Mouse (Mus musculus): ENCODE data around the gene Rptor.
A peak's percentile ranks its signal among the peaks of the same experiment; 100 is the strongest.

The Rptor gene

DNA sequence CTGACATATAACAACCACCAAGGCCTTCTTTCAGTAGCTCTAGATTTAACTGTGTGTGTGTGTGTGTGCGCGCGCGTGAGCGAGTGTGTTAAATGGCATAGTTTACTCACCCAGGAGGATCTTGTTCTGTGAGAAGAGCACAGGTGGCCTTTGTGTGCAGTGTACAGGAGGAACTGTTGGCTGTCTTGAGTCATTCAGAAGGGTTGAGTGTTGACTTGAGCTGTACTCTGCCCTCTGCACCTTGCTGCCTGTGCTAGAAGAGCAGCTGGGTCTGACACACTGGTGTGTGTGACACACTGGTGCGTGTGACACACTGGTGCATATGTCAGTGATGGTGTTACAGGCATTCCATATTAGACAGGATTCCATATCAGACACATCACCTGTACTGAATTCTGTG, 8.8 kb downstream of the Rptor start:
- no peak for DNase-seq

DNA sequence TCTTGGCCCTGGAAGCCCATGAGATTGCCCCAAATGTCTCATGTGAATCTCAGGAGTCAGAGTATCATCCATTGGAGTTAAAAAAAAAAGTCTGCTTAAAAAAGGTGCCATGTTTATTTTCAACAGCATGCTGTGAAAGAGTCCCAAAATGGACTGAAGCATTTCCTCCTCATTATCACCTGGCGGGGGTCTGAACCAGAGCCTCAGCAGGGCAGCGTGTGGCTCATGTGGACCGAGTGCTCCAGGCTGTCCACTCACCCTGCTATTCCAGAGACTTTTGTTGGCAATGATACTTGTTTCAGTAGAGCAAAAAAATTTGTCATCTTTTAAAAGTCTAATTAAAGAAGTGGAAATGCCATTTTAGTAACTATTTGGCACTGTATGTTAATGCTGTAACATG, 9.5 kb downstream of the Rptor start:
- no peak for DNase-seq

DNA sequence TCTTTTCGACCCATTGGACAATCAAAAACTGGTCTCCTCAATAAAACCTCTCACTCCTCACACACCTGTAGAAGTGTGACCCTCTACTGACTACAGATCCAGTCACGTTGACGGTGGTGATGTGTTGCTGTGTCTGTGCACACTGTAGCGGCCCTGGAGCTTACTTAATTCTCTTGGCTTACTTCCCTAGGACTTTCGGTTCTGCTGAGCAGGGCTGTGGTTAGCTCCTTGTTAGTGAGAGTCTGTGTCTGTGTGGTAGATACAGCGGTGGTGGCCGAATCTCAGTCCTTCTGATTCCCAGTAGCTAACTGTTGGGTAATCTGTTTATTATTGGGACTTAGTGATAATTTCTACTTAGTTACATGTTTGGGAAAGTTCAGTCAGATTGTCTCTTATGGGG, 12.4 kb downstream of the Rptor start:
- no peak for DNase-seq

DNA sequence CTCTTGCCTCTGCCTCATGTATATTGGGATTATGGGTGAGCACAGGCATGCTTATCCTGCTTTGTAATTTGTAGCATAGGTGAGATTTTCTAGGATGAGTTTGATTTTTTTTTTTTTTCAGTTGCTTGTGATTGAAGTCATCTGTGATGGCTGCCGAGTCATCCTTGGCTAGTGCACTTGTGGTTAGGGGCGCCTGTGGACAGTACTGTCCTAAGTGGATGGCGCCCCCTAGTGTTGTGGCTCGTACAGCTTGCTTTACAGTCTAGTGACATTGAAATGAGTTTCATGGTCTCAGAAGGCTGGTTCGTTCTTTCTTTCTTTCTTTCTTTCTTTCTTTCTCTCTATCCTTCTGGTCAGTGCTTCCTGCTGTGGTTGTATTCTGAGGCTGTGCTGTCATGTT, 16.1 kb downstream of the Rptor start:
- peak; percentile 28 for DNase-seq

DNA sequence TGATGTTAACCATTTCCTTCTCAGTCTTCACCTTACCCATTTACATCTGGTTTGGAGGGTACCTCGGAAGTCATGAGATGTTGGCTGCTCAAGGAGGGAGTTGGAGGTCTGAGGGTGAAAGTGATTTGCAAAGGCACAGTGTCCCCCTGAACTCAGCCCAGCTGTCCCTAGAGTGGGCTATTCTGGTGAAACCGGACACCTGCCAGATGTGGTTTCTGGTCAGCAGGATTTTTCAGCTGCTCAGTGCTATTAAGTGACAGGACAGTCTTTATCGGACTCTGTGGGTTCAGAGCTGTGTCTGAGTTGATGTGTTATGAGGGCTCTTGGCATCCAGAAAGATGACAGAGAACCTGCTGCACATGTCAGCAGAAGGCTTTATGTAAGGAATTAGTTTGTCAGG, 18.6 kb downstream of the Rptor start:
- no peak for DNase-seq

DNA sequence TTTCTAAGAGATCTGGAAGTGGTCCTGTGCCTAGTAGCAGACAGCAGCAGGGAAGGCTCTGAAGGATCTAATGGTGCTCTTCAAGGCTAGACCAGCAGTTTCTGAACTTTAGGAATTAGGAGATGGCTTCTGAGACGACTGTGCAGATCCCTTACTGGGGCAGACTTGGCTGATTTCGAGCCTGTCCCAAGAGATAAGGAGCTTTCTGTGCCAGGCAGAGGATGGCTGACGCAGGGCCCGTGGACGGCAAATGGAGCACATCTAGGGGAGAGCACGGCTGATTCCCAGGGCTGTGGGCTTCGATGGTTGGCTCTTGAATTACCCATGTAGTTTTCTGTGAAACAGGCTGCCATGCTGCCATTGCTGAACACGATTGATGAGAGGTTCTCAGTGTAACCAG, 21.1 kb downstream of the Rptor start:
- no peak for DNase-seq

DNA sequence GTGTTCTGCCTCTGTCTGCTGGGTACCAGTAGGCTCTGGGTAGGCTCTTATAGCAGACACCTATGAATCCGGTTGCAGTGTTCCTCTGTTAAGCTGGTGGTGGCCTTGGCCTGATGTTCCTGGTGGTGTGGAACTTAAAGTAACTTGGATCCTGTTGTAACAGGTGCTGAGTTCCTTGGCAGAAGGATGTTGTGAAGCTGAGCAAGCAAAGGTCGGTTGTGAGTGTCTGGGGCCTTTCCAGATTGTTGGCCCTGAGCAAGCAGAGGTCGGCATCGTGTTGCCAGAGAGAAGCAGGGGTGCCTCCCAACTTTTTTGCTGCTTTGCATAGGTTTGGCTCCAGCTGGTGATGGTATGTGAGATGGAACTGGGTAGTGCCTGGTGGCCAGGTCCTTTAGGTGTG, 21.7 kb downstream of the Rptor start:
- no peak for DNase-seq

DNA sequence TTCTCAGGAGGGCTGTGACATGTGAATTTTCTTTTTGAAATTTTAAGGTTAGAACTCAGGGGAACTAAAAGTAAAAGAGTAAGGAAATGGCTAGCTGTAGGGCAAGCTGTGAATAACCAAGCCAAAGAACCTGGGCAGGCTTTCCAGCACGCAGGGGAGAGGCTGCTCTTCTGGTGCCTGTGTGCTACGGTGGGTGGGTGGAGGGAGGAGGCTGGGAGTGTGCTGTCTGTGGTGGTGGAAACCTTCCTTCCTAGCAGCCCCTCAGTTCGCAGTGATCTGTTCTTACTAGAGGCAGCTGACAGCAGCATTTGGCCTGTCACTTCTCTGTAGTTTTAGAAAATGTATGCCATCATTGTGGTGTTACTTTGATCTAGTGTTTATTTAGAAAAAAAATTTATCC, 22.2 kb downstream of the Rptor start:
- DNase-seq, result peak; percentile 34

DNA sequence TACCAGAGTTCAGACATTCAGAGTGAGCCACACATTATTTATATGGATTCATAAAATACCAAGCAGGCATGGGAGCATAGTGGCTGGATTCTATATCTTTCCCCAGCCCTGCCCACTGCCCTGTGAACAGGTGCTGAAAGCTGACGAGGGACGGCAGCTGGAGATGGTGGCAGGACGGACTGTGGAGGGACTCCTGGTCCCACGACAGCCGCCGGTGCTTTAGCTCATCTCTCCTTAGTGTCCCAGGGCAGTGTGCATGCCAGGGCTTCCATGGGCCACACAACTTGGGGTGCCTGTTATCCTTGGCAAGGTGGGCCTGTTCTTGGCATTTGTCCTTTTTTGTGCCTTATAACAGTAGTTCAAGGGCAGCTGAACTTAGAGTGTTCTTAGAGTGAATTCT, 22.8 kb downstream of the Rptor start:
- DNase-seq, result no peak

DNA sequence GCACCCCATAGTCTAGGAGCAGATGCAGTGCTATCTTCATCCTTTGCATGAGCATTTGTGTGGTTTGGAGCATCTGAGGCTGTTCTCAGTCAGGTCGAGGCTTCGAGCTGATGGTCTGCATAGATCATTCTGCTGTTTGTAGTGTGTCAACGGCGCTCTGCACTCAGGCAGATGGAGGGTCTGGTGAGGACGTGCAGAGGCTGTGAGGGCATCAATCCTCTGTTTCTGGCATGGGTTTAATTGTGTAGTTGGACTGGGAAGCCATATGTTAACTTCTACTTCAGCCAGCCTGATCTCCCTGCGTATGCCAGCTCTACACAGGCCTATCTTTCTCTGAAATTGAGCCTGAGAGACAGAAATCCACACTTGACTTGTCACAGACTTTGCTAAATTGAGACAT, 23.2 kb downstream of the Rptor start:
- DNase-seq, result no peak

DNA sequence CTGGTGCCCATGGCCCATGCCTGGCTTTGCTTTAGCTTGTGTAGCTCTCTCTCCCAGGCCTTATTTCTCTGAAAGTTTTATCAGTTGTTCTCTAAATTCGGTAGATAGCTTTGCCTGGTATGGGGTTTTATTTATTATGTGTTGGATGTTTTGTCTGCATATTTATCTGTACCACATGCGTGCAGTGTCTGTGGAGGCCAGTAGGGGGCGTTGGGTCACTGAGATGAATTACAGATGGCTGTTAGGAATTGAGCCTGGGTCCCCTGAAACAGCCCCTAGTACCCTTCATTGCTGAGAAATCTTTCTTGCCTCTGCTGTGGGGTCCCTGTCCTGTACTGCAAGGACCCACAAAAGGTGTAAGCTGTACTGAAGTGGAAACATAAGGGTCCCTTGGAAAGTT, 24.5 kb downstream of the Rptor start:
- DNase-seq, result no peak

DNA sequence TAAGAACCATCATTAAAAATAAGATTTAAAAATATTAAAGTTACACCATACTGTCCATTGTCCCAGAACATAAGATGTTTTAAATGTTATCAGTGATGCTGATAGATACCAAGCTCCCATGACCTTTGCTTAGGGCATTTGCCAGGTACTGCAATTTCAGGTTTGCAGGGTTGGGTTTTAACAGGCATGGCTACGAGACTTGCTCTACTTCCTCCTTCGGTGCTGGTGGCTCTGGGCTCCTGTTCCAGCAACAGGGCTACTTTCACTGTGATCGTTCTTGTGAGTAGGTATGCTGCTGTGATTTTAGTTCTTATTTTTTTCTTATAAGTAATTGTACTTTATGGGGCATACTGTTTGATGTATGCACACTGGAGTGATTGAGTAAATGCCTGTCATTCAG, 26.4 kb downstream of the Rptor start:
- DNase-seq, result no peak

DNA sequence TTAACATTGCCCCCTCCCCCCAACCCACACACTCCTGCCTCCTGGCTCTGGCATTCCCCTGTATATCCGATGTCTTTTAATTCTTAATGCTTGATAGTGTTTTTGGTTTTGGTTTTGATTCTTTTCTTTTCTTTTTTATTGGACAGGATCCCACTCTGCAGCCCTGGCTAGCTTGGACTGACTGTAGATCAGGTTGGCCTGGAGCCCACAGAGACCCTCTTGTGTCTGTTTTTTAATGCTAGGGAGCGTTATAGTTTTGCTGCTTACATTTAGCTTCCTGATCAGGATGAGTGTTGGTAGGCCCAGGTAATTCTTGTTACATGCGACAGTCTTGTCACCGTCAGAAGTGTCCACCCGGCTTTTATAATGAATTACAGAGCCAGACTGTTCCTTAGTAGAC, 27.6 kb downstream of the Rptor start:
- no peak for DNase-seq

DNA sequence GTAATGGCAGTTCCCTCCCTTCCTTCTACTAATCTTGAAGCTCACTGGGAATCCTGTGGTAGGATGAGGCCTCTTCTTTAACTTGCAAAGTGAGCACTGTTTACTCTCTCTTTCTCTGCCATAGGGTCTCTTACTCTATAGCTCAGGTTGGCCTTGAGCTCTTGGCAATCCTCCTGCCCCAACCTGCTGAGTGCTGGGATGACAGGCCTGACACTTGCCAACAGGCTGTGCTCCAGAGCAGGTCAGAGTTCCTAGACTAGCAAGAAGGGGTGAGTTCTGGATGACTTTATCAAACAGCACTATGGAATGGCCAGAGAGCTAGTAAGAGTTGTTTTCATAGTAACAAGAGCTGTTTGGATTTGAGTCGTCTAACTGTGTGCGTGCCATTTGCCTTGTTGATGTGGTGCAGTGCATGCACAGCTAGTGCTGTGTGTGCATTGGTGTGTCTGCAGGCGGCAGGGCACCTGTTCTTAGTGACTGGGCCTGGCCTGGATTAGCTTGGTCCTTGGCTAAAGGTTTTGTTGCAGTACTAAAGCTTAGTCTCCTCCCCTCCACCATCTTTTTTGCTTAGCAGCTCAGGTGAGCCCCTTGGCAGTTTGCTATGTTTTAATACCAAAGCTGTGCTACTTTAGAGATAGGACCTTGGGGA, 28.6 kb downstream of the Rptor start:
- no peak for DNase-seq

DNA sequence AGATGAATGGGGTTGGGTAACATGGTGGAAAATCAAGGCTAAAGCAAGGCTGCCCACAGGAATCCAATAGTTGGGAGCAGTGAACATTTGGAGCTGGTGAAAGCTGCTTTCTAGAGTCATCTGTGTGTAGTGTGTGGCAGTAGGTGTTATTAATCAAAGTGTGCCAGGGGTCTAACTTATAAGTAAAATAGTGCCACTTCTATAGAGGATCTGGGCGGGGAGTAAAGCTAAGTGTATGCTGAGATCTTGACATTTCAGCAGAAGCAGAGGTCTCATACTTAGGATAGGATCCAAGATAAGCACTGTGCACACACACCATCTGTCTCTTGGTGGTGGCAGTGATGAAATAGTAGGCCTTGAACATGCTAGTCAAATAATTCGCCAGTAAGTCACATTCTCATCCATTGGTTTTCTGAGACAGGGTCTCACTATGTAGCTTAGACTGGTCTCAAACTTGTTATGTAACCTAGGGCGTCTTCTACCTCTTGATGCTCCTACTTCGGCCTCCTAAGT, 33.7 kb downstream of the Rptor start:
- no peak for DNase-seq

DNA sequence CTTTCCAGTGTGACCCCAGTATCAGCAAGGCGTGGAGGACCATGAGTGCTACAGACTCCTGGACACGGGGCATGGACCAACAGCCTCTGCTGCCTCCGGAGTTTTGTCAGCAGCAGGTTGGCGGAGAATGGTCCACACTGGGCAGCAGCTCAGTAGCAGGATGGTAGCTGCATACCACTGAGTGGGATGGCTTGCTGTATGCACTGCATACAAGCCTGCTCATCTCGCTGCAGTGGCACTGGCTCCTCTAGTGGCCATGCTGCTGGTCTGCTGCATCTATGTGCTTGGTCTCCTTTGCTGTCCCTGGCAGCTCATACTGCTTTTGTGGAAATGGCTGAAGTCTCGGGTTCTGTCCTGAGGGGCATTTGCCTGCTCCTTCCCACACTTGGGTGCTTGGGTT, 34.8 kb downstream of the Rptor start:
- no peak for DNase-seq

DNA sequence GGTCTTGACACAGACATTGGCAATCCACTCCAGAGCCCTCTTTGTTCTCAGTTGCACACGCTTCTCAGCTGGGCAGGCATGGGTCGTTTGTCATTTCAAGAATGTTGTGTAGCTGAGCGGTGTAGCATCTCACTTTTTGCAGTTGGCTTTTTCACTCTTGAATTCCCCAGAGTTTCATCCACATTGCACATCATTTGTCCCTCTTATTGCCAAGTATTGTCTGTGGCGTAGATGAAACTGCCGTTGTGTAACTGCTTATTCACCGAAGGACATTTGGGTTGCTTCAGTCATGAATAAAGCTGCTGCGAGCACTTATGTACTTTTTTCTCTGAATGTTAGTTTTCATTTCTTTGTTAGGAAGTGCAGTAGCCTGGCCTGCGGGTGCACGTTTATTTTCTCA, 37.8 kb downstream of the Rptor start:
- DNase-seq, result no peak

DNA sequence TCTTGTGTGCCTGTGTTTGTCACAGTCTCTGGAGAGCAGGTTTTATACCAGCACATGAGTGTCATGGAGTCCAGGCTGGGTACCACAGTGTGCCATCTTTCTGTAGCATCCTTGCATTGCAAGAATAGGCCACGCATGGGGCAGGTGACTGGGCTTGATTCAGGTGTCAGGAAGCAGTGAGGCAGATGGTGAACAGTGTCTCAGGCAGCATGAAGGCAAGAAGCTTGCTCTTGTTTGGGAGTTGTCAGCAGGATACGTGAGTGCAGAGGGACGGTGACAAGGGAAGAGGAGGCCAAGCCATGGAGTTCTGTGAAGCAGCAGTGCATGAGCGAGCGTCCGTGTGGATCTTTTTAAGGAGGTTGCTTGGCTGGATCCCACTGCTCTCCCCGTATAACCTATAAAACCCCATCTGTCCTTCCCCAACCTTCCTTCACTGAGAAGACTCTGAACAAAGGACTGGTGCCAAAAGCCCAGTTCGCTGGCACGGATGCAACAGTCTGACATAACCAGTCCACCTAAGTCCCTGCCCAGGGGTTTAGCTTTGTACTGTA, 39.2 kb downstream of the Rptor start:
- DNase-seq, result no peak

DNA sequence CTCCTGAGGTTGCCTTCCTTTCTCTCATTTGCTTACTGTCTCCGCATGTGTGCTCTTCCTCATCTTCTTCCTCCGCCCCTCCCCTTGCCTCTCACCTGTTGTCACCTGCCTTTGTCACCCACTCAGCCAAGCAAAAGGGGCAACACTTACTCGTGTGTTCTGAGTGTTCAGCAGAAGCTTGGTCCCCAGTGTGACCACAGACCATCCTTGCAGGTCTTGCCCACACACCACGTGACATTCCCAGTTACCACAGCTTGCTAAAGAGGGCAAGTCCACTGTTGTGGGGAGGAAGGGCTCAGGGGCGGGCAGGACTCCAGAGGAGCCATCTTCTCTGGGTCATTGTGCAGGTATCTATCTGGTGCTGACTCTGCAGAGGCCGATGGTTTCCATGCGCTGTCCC, 40.6 kb downstream of the Rptor start:
- DNase-seq, result no peak

DNA sequence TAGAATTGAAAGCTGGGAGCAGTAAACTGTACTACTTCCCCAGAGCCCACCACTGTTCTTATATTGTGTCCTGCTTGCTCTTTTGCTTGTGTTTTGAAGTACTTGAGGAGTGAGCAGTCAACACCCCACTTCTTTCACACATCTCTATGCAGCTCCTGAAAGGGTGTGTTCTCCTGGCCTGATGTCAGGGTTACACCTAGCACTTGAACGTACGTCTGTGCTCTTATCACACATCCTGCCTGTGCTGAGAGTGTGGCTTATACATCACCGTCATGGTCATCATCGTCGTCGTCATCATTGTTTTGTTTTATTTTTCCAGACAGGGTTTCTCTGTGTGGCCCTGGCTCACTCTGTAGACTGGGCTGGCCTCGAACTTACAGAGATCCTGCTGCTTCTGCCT, 41.4 kb downstream of the Rptor start:
- no peak for DNase-seq

DNA sequence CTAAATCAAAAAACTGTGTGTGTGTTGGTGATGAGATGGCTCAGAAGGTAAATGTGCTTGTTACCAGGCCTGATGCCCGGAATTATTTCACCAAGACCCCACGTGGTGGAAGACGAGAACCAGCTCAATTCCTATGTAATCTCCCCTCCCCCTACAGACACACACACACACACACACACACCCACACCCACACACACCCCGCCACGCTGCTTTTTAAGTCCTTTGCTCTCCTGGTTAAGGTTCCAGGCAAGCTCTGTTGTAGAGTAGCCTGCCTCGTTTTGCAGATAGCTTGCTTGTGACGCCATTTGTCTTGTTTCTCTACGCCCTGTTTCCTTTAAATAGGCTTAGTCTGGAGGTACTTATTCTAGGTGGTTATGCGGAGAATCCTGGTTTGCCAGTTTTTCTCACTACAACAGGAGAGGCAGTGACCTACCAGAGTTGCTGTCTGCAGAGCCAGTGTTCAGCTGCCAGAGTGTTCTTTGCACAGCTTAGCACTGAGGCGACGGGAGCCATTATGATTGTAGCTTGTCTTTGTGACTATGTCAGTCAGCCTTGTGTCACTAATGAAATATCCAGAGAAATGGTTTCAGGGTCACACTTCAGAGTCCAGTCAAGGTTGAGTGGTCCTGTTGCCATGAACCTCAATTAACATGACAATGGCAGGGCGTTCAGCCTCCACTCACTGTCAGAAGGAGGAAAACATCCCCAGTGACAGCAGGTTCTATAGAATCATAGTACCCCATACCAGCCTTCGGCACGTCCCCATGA, 42.1 kb downstream of the Rptor start:
- DNase-seq, result no peak

DNA sequence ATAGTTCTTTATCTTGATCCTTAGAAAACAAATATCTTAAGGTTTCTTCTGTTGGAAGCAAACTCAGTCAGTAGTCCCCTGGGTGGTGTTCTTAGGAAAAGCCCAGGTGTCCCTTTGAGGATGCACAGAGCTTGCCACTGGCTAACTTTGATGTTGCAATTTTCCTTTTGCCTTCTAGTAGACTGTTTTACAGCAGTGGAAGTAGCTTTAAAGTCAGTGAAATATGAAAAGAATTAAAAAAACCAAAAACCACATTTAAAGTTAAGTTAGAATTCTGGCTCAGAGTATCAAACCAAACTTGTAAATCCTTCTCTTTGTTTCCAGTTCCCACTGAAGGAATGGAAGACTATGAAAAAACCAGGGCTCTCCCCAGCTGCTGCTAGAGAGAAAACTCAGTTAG, 47.8 kb downstream of the Rptor start:
- DNase-seq, result no peak

DNA sequence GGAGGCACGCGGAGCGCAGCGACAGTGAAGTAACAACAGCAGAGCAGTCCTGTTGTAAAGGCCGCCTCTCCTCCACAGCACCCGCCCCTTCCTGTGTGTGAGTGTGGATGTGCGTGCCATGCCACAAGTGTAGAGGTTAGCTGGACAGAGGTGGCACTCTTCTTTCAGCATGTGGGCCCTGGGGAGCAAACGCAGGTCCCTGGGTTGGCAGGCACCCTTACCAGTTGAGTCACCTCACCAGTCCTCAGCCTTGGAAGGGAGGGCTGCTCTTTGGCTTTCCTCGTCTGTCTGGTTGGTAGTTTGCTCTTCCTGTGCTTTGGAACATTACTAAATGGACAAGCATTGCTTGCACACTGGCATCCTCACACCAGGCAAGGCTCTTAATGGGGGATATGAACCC, 50.6 kb downstream of the Rptor start:
- no peak for DNase-seq

DNA sequence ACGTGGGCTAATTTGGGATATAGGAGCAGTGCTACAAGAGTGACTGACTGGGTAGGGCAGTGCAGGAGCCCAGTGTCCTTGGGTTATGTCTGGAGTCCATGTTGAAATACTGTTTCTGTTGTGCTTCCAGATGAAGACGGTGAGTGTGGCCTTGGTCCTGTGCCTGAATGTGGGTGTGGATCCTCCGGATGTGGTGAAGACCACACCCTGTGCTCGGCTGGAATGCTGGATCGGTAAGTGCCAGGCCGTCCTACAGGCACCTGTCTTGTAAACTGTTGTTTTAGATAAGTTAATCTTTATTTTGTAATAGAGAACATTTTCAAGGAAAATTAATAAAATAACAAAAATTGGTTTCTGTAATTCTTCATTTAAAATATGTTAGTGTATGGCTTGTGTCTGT, 54.8 kb downstream of the Rptor start:
- DNase-seq, result no peak

DNA sequence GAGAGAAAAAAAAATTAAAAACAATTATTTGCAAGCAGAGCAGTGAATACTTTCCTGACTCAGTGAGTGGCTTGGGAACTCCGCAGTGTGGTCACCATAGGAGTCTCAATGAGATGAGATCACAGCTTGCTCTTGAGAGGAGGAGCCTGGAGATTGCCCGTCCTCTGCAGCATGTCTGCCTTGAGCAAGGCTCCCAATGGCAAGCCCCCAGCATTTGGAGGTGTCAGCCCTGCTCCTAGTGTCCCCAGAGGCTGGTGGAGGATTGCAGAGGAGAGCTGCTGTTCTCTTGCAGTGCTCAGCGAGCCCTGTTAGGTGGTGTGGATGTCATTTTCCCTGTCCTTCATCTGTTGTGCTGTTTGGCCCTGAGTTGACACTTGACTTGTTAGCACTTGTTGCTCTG, 56.6 kb downstream of the Rptor start:
- DNase-seq, result no peak
